Mouse (Mus musculus): ENCODE measurements around the gene Mast4.

DNA sequence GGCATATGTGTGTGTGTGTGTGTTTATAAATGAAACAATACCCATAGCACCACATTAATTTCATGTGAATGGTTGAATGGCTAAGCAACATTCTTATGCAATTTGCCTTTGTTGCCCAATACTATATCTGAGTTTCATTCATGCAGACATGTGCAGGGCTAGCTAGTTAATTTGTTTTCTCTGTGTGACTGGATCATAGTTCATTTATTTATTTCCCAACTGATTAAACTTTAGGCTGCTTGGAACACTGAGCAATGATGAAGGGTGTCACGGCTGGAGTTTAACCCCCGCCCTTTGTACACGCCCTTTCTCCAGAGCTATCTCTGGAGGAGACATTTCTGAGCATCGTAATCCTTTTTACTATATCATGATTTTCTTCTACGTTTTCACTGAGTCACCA lies 481.4 kb downstream of the Mast4 start:
- TF ChIP-seq CTCF (IDR thresholded peaks at IDR 0.05; ENCODE audit: control insufficient read depth, insufficient read depth, insufficient read length), result no peak
- no peak for TF ChIP-seq USF1 (IDR thresholded peaks at IDR 0.05; ENCODE audit: low read depth)
- TF ChIP-seq MYOD1 (IDR thresholded peaks at IDR 0.05; ENCODE audit: control insufficient read depth, insufficient read length, low read depth), result no peak
- no peak for TF ChIP-seq CEBPB (IDR thresholded peaks at IDR 0.05; ENCODE audit: low read depth)
- no peak for TF ChIP-seq FOSL1 (IDR thresholded peaks at IDR 0.05; ENCODE audit: insufficient read depth, low read length, poor library complexity, severe bottlenecking)
- TF ChIP-seq MAX (IDR thresholded peaks at IDR 0.05), result no peak
- no peak for TF ChIP-seq MYOG (IDR thresholded peaks at IDR 0.05; ENCODE audit: control insufficient read depth, extremely low read depth, insufficient read length)

All from C2C12 (cell line).